Mouse (Mus musculus) layer of hippocampus, adult 2 months (tissue): Measurements from ENCODE around the gene Epop. TPM values are rescaled to one million over a fixed set of nuclear protein-coding genes. Genes with fewer than 3 reads are reported as not detected.
"Not testable (repeated sequence)": the region's sequence is repeated elsewhere in the genome, so short reads cannot be mapped to it uniquely, and the experiment has no call there.

Experiments
- DNase-seq, 2 experiments: peaks; one replicate each; pipeline ENCODE4 v3.0.0; 2022; ENCODE audit warnings: low spot score in 2 of 2
- H3K27ac ChIP-seq: fragments of 200-600 bp; 2 replicates; pipeline ENCODE4 v1.8.1; 2022
- H3K4me3 ChIP-seq: fragments of 200-600 bp; 2 replicates; pipeline ENCODE4 v1.8.1; 2022; ENCODE audit warnings: mild to moderate bottlenecking
- CTCF ChIP-seq: fragments of 200-600 bp; conservative IDR thresholded peaks from 2 replicates; pipeline ENCODE4 v1.8.1; 2022; ENCODE audit warnings: antibody characterized with exemption, mild to moderate bottlenecking, moderate library complexity
- total RNA-seq, 2 experiments: library from RNA; stranded (reverse); gene quantifications; 2 replicates each; pipeline ENCODE4 v1.2.3; 2021

The Epop gene
- total RNA-seq, 2 experiments from 2014 or later, result 34.1 to 35.1 TPM

GRCm38 (mm10) chr11:97665431-97665830 is 35.9 kb upstream of the Epop start:
- TF ChIP-seq CTCF, result no peak
- Histone ChIP-seq H3K27ac (no peak overlapping the region), H3K4me3 (no peak overlapping the region)
- DNase-seq, result no peak

DNA sequence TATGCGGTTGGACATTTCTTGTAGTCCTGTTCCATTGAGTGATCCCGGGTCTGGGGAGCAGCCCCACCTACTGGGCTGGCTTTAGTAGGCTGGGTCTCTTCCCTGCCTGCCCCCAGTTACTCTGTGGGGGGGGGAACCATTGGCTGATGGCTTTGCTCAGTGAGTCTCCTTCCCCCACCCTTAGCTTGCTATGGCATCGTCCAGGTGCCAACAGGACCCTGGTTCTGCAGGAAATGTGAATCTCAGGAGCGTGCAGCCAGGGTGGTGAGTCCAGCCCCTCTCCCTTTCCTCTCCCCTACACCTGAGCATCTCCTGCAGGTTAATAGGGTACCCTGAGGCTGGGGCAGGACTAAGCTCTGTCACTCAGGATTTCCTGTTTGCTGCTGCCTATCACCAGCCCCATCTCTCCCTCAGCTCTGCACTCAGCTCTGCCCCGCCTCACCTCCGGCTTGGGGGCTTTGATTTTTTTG is 35.3 kb upstream of the Epop start:
- TF ChIP-seq CTCF, result peak; percentile 44
- H3K27ac ChIP-seq, result no peak overlapping the region
- H3K4me3 ChIP-seq, result peak overlapping the region; percentile 76
- no peak for DNase-seq

DNA sequence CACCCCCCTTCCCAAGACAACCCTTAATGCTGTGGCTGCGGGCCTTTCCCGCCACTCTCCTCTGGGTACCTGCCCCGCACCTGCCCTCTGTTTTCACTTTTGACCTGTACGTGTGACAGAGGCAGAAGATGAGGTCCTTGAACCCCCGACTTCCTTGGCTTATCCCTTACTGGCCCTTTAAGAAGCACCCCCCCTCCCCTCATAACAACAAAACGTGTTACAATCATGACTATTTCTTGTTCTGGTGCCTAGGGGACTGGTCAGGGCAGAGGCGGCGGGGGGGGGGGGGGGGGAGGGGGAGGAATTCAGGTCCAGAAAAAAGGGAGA is 34.8 kb upstream of the Epop start:
- no peak for TF ChIP-seq CTCF
- Histone ChIP-seq H3K27ac (peak overlapping the region; percentile 92), H3K4me3 (peak overlapping the region; percentile 76)
- DNase-seq, result no peak

GRCm38 (mm10) chr11:97663528-97664338 is 34.2 kb upstream of the Epop start:
- no peak for DNase-seq
- Histone ChIP-seq H3K27ac (peak overlapping the region; percentile 92), H3K4me3 (peak overlapping the region; percentile 76)
- TF ChIP-seq CTCF, result no peak

DNA sequence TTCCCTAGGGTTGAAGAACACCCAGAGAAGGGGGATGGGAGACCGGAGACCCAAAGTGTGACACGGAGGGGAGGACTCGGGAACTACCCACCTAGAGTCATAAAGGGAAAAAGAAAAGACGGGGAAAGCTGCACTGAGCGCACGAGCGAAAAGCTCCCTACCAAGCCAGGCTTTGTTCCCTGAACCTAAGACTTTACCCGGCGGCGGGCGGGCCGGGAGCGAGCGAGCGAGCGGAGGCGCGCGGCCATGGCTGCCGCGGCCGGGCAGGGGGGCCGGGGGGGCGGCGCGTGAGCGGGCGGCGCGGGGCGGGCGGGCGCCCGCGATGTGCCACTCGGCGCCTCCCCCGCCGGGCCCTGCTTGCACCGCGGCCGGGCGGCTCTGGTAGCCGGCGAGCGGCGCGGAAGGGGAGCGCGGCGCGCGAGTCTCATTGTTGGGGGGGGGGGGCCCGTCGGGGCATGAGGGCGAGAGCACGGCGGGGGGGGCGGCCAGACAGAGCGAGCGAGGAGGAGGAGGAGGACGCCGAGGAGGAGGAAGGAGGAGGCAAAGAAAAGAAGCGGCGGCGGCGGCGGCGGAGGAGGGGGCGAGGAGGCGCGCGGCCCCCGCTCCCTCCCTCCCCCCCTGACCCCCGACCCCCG is 33.5 kb upstream of the Epop start, which contains the start of gene Mllt6:
TSS of gene Mllt6 (plus strand) at position 522 of the 635 bp plus-strand sequence.
- Histone ChIP-seq H3K27ac (peak within 1 kb of the TSS; percentile 92), H3K4me3 (peak within 1 kb of the TSS; percentile 76)
- no peak for TF ChIP-seq CTCF
- DNase-seq, result peak; percentile 68 to 74

GRCm38 (mm10) chr11:97662207-97662892 is 32.8 kb upstream of the Epop start:
- peak overlapping the region; percentile 74 for H3K27ac ChIP-seq

GRCm38 (mm10) chr11:97661648-97662133 is 32.2 kb upstream of the Epop start:
- Histone ChIP-seq H3K4me3 (peak overlapping the region; percentile 55), H3K27ac (peak overlapping the region; percentile 74; the same call in 1 of the 2 replicates)
- no peak for TF ChIP-seq CTCF
- DNase-seq, result no peak

More at GRCm38 (mm10) chr11:97662207-97662892, 32.8 kb upstream of the Epop start:
- no peak for TF ChIP-seq CTCF
- H3K4me3 ChIP-seq, result peak overlapping the region; percentile 55
- DNase-seq, result no peak

DNA sequence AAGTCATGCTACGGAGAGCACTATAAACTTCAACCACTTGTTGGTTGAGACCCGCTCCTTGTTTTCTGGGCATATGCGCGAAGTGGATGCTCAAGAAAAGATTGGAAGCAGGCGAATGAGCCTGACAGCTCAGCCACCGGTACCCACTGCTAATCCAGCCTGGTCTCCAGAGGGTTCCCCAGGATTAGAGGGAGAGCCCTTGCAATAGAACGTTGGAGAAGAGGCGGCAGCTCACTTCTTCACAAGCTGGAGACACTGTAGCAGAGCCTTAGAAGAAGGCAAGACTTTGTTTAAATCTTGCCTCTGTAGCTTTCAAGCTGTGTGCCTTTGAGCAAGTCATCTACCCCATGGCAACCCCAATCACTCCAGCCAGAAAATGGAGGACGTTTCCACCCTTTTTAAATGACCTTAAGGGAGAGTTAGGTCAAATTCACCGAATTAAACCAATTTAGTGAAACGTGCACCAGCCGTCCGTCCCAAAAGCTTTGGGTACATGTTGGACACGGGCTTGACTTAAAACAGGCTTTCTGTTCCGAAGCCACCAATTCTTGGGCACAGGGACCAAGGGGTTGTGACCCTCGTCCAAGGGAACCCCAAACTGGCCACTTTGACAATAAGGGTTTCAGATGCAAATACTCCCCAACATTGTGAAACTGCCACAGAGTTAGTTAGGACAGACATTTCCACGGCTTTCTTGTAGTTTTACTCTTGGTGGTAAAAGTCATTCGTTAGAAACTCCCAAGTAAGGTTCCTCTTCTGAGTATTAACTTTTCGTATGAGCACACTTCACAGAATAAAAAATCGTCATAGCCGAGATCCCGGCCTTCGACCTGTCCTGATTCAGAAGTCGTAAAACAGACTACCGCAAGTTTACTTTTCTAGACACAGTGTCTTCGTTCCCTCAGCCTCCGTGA is 31.5 kb upstream of the Epop start:
- DNase-seq, result no peak
- Histone ChIP-seq H3K27ac (peak overlapping the region; percentile 95), H3K4me3 (peak overlapping the region; percentile 73)
- TF ChIP-seq CTCF, result no peak

GRCm38 (mm10) chr11:97659990-97660714 is 30.6 kb upstream of the Epop start:
- DNase-seq, result peak; percentile 73 to 77
- Histone ChIP-seq H3K27ac (peak overlapping the region; percentile 95), H3K4me3 (peak overlapping the region; percentile 73)
- no peak for TF ChIP-seq CTCF

- no peak for DNase-seq
- Histone ChIP-seq H3K27ac (peak overlapping the region; percentile 95), H3K4me3 (peak overlapping the region; percentile 73)
- TF ChIP-seq CTCF, result no peak
These were observed 29.9 kb upstream of the Epop start for GRCm38 (mm10) chr11:97659267-97659989.

DNA sequence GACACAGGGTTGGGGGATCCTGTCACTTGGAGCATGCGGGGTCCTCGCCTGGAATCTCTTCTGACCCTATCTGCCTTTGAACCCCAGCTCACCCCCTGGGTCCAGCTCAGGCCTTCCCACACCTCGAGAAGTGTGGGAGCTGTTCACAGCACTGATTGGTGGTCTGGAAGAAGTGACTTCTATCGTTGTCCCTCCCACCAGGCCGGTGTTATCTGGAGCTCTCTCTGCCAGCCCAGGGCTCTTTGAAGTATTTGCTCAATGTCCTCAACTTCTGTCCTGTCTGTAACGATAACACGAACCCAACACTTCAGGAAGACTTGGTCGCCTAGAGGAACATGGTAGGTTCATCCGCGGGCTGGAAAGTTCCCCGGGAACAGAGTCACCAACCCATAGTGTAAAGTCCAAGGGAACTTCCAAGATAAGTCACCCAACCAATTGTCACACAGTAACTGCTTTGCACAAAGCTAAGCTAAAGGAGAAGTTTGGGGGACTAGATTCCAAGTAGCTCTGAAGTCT is 29.3 kb upstream of the Epop start:
- no peak for TF ChIP-seq CTCF
- Histone ChIP-seq H3K27ac (peak overlapping the region; percentile 95; the same call in 1 of the 2 replicates), H3K4me3 (peak overlapping the region; percentile 73; the same call in 1 of the 2 replicates)
- no peak for DNase-seq

- not testable (repeated sequence) for DNase-seq, H3K27ac ChIP-seq, H3K4me3 ChIP-seq
These were observed 28.5 kb upstream of the Epop start for GRCm38 (mm10) chr11:97657967-97658366.
